Mouse (Mus musculus) mouse embryonic stem cell (cell line): Measurements from ENCODE around the gene Robo1.

ENCODE experiments used
- in situ Hi-C, 2 experiments: fragments of 300-500 bp; cut with MboI; formaldehyde crosslinking; loops; 1 replicate in 1 of 2; 3 replicates in 1 of 2; pipeline ENCODE4 v1.14.3; 2019 to 2020; ENCODE audit warnings: low sequenced_read_pairs in 2 of 2, low pct_unique_long_range_greater_than_20kb in 1 of 2, mixed read lengths in 1 of 2; ENCODE audit not compliant: unreplicated experiment in 1 of 2

Gene Robo1

GRCm38 (mm10) chr16:73072047-73072446 lies 763.9 kb downstream of the Robo1 start:
- in situ Hi-C loops, result no loop called here

DNA sequence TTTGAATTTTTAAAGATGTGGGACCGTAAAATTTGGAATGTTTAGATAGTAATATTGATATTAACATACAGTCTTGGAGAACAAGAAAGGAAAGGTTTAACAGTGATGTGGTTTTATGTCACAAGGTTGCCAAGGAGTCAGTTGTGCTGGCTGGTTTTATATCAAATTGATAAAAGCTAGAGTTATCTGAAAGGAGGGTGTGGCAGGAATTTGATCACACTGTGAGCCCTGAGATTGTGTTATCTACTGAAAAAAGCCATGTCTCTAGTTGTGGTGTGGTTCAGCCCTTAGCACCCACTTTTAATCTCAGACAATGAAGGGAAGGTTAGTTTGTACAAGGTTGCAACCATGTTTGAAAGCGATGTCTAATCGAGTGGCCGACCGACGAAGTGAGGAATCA lies 764.8 kb downstream of the Robo1 start:
- in situ Hi-C loops, result no loop called here

GRCm38 (mm10) chr16:73082420-73082819 lies 774.3 kb downstream of the Robo1 start:
- in situ Hi-C loops, result no loop called here

GRCm38 (mm10) chr16:73083077-73083476 lies 775.0 kb downstream of the Robo1 start:
- in situ Hi-C loops, result no loop called here
